Mouse (Mus musculus) CD4-positive naive resting alpha-beta T cell, adult 57 days (primary cell): ENCODE data around the gene Duxbl1. TPM values are rescaled to one million over a fixed set of nuclear protein-coding genes. Genes with fewer than 3 reads are reported as not detected.

Experiments used
- total RNA-seq: library from RNA; stranded (reverse); gene quantifications from one replicate; pipeline ENCODE4 v1.2.4, GENCODE M21; 2023

Duxbl1 gene
- not detected for total RNA-seq

DNA sequence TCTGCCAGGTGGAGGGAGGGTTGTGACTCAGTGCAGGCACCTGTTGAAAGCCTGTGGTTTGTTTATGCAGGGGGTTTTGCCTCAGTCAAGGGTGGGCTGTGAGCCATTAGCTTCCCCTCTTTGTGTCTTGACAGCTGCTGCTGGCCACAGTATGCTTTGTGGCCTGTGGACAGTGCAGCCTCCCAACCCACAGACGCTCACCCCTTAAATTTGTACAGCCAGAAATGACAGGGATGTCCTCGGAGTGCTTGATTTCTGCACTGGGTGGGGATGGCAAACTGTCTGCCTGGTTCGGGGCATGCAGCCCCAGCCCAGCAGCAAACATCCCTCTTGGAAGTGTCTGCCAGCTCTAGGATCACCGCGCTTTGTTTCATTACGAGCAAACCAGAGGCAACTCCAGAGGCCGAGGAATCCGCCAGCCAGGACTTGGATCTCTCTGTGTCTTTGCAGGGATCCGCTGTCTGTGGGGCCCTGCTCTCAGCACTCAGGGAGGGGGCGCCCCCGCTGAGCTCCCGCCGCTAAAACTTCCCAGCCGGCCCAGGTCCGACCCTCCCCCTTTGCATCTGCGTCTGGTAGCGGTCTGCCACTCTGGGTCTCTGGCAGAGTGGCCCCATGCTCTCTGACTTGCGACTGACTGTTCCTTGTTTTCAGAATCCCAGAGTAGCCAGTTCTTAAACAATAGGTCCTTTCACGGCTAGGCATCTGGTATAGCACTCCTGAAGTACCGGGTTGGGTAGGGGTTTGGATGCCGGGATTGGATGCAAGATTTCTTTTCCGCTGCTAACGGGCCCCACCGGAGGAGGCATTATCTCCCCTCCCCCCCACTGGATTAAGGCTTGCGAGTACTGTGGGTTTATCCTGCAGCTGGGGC lies at the start of gene Duxbl1:
Gene Duxbl1, plus strand, starts transcription at position 207 of the 871 bp plus-strand sequence.

DNA sequence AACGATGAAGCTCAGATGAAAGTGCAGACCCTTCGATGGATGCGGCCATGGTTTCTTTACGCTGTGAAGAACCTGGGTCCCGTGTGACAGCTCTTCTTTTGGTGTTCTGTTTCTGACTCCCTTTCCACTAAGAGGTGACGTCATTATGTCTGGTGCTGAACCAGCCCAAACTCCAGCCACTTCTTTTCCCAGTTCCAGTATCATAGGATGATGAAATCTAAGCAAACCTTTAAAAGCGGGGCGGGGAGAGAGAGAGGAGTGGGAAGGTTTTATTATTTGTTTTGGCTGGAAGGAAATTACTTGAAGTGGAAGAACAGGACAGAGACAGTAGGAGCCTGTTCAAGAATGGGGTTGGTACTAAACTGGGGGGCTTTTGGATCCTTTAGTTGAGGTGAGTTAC lies 40.4 kb upstream of the Duxbl1 start, which contains the start of gene Cphx1:
Gene Cphx1, plus strand, starts transcription at position 301 of the 400 bp plus-strand sequence.

Other genes with a start within 250 kb of the Duxbl1 start
- gene Zcchc24, start 209.5 kb upstream of the Duxbl1 start, total RNA-seq: 4.0 TPM
- 79.7 TPM for gene Anxa11, start 136.4 kb upstream of the Duxbl1 start, total RNA-seq
- not detected for gene Plac9a, start 75.5 kb upstream of the Duxbl1 start, total RNA-seq
- gene Tmem254a, start 50.9 kb upstream of the Duxbl1 start, total RNA-seq: 8.5 TPM
- gene Cphx1, start 40.3 kb upstream of the Duxbl1 start, total RNA-seq: not detected
- gene Gm9780, start 64.1 kb downstream of the Duxbl1 start, total RNA-seq: not detected
- 10.8 TPM for gene Tmem254c, start 88.8 kb downstream of the Duxbl1 start, total RNA-seq
- gene Cphx2, start 102.9 kb downstream of the Duxbl1 start, total RNA-seq: not detected
- not detected for gene Cphx3, start 103.7 kb downstream of the Duxbl1 start, total RNA-seq
- gene Duxbl2, start 139.8 kb downstream of the Duxbl1 start, total RNA-seq: not detected
- gene Plac9b, start 203.9 kb downstream of the Duxbl1 start, total RNA-seq: not detected
- 9.1 TPM for gene Tmem254b, start 228.5 kb downstream of the Duxbl1 start, total RNA-seq